Mouse (Mus musculus): ENCODE measurements around the gene Tspan9. TPM values are rescaled to one million over a fixed set of nuclear protein-coding genes. Genes with fewer than 3 reads are reported as not detected.

Gene Tspan9
- total RNA-seq, 2 experiments from 2014 or later, result 52.0 to 57.2 TPM

- no peak for DNase-seq
These were observed 39.5 kb downstream of the Tspan9 start for GRCm38 (mm10) chr6:128103874-128104273.

DNA sequence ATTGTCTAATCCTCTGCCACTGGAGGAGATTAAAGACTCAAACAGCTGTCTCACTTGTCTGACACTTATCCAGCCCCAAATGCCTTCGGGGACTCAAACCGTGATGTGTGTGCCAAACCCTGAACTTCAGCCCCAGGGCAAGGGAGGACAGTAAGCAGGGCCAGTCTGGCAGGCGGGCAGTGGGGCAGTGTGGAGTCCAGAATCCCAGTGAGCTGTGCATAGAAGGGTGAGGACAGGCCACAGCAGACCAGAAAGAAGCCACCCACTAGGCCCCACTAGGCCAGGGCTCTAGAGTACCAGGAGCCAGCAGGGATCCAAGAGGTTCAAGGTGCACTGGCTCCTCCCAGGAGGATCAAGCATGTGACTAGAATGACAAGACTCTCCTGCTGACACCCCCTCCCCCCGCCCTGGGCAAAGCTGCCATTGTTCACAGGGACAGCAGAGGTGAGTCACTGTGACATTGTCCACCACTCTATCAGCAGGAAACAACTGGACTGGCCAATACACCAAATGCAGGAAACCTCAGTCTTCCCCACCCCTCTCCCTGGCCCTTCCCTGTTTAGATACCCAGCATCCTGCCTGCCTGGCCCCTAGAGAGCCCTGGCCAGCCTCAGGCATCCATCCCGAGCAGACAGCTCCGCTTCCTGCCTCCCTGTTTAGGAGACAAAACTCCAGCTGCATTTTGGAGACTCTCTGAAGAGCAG lies 40.9 kb downstream of the Tspan9 start:
- DNase-seq, result peak; percentile 76

DNA sequence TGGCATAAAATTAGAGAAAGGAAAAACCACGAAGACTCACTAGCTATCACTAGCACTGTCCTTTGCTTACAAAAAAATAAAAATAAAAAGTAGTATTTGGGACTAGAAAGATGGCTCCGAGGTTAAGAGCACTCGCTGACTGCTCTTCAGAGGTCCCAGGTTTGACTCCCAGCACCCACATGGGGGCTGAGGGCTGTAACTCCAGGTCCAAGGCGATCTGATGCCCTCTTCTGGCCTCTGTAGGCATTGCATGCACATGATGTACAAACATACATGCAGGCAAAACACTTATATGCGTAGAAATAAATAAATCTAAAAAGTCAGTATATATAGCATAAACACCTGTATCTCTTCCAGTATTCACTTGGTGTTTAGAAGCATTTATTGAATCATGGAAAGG lies 43.5 kb downstream of the Tspan9 start:
- DNase-seq, result no peak

- peak in 1 of 2 experiments; percentile 29 for DNase-seq
These were observed 44.2 kb downstream of the Tspan9 start for GRCm38 (mm10) chr6:128099190-128099589.

GRCm38 (mm10) chr6:128096521-128096920 lies 46.9 kb downstream of the Tspan9 start:
- DNase-seq, result no peak

GRCm38 (mm10) chr6:128095906-128096305 lies 47.5 kb downstream of the Tspan9 start:
- DNase-seq, result no peak

GRCm38 (mm10) chr6:128095131-128095530 lies 48.3 kb downstream of the Tspan9 start:
- no peak for DNase-seq

DNA sequence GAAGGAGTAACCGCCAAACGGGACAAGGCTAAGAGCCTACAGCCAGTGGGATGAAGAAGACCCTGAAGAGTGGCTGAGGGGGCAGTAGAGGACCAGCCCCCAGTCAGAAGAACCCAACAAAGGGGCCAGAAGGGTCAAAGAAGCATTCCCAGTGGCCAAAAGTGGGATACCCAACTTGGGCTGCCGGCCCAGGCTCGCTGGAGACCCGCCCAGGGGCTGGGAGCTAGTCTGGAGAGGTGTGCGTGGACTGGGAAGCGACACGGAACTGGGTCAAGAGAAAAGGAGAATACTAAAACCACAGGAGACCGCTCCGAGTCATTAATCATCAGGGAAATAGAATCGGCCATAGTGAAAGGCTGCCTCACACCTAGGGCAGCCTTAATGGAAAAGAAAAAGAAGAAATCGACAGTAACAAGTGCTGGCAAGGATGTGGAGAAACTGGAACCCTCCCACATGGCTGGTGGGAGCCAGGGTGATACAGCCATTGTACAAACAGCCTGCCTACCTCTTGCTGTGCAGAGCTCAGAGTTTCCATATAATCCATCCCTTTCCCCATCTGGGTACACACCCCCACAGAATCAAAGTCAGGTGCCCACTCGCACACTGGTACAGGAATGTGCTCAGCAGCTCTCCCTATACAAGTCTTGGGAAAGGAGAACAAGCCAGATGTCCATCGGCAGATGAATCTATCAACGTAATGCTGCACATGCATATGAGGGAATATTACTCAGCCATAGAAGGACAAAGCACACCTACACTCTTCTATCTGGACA lies 49.4 kb downstream of the Tspan9 start:
- no peak for DNase-seq

GRCm38 (mm10) chr6:128092621-128093020 lies 50.8 kb downstream of the Tspan9 start:
- peak in 1 of 2 experiments; percentile 23 for DNase-seq

GRCm38 (mm10) chr6:128091833-128092166 lies 51.6 kb downstream of the Tspan9 start:
- DNase-seq, result peak in 1 of 2 experiments; percentile 18

DNA sequence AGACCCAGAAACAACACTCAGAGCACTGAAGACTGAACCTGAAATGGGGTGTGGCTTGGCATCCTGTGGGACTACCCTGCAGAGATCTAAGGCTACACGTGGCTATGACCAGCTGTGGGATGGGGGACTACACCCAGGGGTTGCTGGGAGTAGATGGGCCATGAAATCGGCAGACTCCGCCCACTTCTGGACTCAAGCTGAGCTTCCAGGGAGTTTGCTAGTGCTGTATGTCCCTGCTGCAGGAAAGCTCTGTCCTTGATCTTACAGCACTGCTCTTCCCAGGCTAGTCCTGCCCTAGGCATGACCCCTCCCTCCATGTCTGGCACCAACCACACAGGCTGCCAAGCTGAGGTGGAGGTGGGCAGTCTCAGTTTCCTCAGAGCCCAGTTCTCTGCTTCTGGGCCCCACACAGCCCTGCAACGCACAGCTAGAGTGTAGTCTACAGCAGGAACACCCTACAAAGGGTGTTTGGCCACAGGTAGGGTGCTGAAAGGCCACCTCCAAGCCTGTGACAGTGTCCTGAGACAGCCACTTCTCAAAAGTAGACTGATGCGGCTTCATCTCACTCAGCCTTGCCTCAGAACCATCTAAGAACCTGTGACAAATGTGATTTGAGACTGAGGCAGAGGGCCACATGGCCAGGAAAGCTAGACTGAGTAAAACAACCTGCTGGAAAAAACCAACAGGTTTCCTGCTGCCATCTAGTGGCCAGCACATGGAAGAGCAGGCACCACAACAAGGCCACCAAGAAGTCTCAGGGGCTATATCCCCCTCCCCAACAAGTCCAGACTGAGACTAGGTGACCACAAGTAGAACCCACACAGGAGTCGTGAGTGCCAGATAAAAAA lies 52.2 kb downstream of the Tspan9 start:
- peak; percentile 47 to 53 for DNase-seq

DNA sequence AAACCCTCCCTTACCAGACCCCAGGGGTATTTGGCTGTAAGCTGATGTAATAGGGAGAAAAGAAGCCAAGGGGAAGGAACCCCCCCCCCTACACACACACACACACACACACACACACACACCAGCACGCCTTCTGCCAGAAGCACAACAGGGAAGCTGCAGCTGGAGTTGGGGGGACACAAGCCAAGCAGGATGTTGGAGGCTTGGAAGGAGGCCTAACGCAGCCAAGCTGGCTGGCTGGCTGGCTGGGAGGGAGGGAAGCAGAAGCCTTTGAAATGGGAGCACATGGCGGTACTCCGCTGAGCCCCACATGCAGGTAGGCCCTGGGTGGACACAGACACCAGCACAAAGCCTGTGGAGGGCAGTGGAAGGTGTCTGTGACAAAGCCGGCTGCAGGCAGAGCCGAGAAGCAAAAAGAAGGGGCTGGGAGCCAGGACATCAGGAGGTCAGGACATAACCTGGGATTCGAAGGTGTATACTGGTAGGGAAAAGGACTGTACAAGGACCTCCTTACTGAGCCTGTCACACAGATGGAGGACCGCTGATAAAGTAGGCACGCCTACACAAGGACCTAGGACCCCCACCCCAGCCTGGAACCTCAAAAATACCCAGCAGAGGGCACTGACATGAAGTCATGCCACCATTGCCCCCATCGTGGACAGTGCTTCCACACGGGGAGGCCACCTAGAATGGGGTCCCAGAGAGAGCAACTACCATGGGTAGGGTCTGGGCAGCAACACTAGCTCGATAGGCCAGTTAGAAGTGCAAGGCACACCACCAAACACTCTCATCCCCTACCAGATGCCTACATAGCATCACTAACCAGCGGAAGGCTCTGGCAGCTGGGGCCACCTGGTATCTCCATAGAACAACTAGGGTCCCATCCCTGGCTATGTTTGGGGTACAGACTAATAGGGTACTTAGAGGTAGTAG lies 53.4 kb downstream of the Tspan9 start:
- DNase-seq, result peak in 1 of 2 experiments; percentile 41

GRCm38 (mm10) chr6:128088746-128089523 lies 54.5 kb downstream of the Tspan9 start:
- no peak for DNase-seq

DNA sequence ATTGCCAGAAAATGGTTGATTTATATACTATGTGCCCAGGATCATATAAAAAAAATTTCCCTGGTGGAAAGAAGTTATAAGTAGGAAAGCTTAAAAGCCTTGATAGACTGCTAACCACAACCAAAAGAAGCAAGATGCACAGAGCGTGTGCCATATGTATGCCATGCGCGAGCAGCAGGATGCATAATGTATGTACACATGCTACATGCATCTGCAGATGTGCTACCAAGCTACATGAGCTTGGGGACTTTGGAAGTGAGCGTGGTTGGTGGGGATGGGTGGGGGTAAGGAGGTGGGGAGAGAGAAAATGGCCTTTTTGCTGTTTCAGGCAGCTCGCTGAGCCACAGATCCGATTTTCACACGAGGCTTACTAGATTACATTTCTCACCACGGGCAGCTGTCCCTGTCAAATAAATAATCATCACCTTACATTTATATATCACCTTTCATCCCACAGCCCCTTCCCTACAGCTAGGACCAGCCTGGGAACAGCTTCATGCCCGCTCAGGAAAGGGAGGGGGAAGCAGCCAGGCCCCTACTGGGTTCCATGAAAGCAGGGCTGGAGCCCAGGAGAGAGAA lies 57.8 kb downstream of the Tspan9 start:
- no peak for DNase-seq

- no peak for DNase-seq
These were observed 60.1 kb downstream of the Tspan9 start for GRCm38 (mm10) chr6:128083305-128083704.

- no peak for DNase-seq
These were observed 61.6 kb downstream of the Tspan9 start for GRCm38 (mm10) chr6:128081781-128082180.

GRCm38 (mm10) chr6:128081293-128081692 lies 62.1 kb downstream of the Tspan9 start:
- no peak for DNase-seq

DNA sequence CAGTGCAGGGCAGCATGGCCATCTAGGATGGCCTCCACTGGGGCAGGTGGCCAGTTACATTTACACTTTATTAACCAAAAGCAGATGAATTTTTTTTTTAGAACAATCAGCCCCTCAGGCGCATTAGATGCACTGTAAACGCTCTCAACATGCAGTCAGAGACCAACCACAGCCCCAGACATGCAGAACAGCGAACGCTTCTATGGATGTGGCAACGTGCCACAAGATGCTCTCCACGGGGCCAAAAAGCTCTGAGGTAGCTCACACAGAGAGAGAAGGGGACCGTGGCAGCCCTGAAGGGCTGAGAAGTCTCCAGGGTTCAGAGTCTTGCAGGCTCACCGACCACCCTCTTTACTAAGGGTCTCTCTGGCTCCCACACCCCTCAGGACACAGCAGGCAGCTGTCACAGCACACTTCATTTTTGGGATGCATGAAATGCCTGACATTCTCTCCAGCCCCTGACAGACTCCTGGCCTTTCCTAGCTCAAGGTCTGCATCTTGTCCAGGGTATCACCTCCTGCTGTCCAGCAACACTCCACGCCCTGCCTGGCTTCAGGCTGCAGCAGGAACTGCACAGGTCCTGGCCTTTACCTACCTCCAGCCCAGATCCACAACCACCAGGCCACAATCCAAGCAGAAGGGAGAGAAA lies 63.7 kb downstream of the Tspan9 start:
- no peak for DNase-seq

DNA sequence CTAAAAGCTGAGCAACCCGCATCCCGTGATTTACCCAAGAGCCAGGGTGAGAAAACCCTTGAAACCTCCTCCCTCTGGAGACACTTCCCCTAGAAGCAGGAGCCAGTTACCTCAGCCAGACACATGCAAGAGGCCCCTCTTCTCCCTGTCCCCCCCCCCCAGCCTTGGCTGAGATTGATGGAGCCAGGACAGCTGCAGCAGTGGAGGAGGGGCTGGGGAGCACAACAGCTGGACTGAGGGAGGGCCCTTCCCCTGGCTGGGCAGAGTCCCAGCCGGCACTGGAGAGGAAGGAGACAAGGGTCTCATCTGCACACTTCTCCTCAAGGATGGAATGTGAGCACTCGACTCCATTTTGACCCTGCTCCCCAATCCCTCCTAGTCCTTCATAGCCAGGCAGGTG lies 64.9 kb downstream of the Tspan9 start:
- no peak for DNase-seq

Measured in adrenal gland, postnatal 36 days (tissue).